Mouse (Mus musculus): ENCODE data around the gene Prc1.

- TF ChIP-seq POLR2A (IDR thresholded peaks at IDR 0.05; ENCODE audit: extremely low read depth, insufficient read depth, low read length), result no peak
- TF ChIP-seq CTCF (IDR thresholded peaks at IDR 0.05; ENCODE audit: extremely low read depth, insufficient read depth, low read length), result no peak
Measured at GRCm38 (mm10) chr7:80326076-80326475, 31.8 kb downstream of the Prc1 start.
